Mouse (Mus musculus) liver, adult 2 months (tissue): Measurements from ENCODE around the gene Dcst1. TPM values are rescaled to one million over a fixed set of nuclear protein-coding genes. Genes with fewer than 3 reads are reported as not detected.

Experiments
- DNase-seq: peaks from one replicate; pipeline ENCODE4 v3.0.0-alpha.2; 2011; ENCODE audit warnings: low read depth, low spot score; ENCODE audit errors: extremely low read depth
- H3K27ac ChIP-seq: fragments of 200-500 bp; replicated peaks from 2 replicates; pipeline ENCODE4 v1.5.1; 2012; ENCODE audit warnings: low read depth, mild to moderate bottlenecking, control low read depth, inconsistent platforms, low read length; ENCODE audit not compliant: insufficient read depth
- H3K27me3 ChIP-seq: fragments of 200-500 bp; 2 replicates; pipeline ENCODE4 v1.6.1; 2012; ENCODE audit warnings: mild to moderate bottlenecking, moderate library complexity, low read length, inconsistent platforms; ENCODE audit not compliant: control insufficient read depth, insufficient read depth
- H3K36me3 ChIP-seq: fragments of 200-500 bp; 2 replicates; pipeline ENCODE4 v1.6.1; 2012; ENCODE audit warnings: low read length, inconsistent platforms; ENCODE audit not compliant: control insufficient read depth, insufficient read depth
- H3K4me1 ChIP-seq: fragments of 200-500 bp; 2 replicates; pipeline ENCODE4 v1.6.1; 2011; ENCODE audit warnings: low read length; ENCODE audit not compliant: control insufficient read depth, insufficient read depth
- H3K4me3 ChIP-seq: fragments of 200-500 bp; 2 replicates; pipeline ENCODE4 v1.5.1; 2011; ENCODE audit warnings: low read depth, mild to moderate bottlenecking, control low read depth, low read length, moderate library complexity; ENCODE audit not compliant: insufficient read depth
- H3K79me2 ChIP-seq: fragments of 200-500 bp; 2 replicates; pipeline ENCODE4 v1.6.1; 2012; ENCODE audit warnings: inconsistent platforms, mild to moderate bottlenecking, low read length, moderate library complexity; ENCODE audit not compliant: control insufficient read depth, insufficient read depth
- H3K9ac ChIP-seq: fragments of 200-500 bp; 2 replicates; pipeline ENCODE4 v1.6.1; 2012; ENCODE audit warnings: low read depth, mild to moderate bottlenecking, control low read depth, inconsistent platforms, low read length
- CTCF ChIP-seq: fragments of 200-500 bp; IDR thresholded peaks from 2 replicates; pipeline ENCODE4 v1.5.1; 2011; ENCODE audit warnings: low read depth, low read length, control low read depth
- POLR2A ChIP-seq: fragments of 200-500 bp; IDR thresholded peaks from 2 replicates; pipeline ENCODE4 v1.6.1; 2011; ENCODE audit warnings: low read length, control low read depth; ENCODE audit not compliant: insufficient read depth; ENCODE audit errors: extremely low read depth
- WGBS: fragments of 180-500 bp; shearing (Covaris S2); methylation state at CpG from one replicate; pipeline ENCODE4 v1.1.7; 2018; 5-methylcytosine and 5-hydroxymethylcytosine counted together
- polyA plus RNA-seq: library from polyadenylated mRNA; depleted of rRNA; stranded (reverse); fragments of >200 nt; gene quantifications from 2 replicates; pipeline ENCODE4 v1.2.3, GENCODE M21; 2012
- total RNA-seq: library from RNA; depleted of rRNA; stranded (reverse); fragments of >200 nt; gene quantifications from 2 replicates; pipeline ENCODE4 v1.2.3, GENCODE M21; 2014

Gene Dcst1
- total and polyA plus RNA-seq, 2 experiments, result 0.04 TPM; not detected in 1

GRCm38 (mm10) chr3:89354816-89355511 is 10.1 kb downstream of the Dcst1 start:
- H3K9ac ChIP-seq, result no peak overlapping the region
- DNase-seq, result peak; percentile 48
- H3K27ac ChIP-seq, result no peak overlapping the region
- H3K27me3 ChIP-seq, result no peaks in the 10 kb centered on the region
- peak; percentile 83 for TF ChIP-seq CTCF
- no peak for TF ChIP-seq POLR2A
- no peak overlapping the region for H3K4me3 ChIP-seq
- no peaks in the 10 kb centered on the region; the same call in 1 of the 2 replicates for H3K4me1 ChIP-seq
- 16% methylated on average over 5 of the region's 5 CpGs for WGBS
- no peaks in the 10 kb centered on the region for H3K36me3 ChIP-seq
- H3K79me2 ChIP-seq, result no peaks in the 10 kb centered on the region

DNA sequence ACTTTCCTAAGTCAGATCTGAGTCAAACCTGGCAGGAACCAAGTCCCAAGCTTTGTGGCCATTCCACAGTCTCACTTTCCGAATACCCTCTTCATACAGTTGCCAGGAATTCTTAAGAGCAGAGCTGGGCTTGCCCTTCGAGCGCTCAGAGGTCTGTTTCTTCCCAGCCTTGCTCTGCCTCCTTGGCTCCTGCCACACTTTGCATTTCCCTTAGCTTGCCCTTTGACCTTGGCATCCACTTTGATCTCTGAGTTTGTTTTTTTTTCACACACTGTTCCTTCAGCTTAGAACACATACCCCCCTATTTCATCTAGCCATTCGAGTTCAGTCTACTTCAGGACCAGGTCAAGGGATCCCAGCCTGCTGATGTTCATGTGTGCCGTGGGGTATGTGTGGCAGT is 13.8 kb downstream of the Dcst1 start:
- no peak overlapping the region for H3K9ac ChIP-seq
- no peaks in the 10 kb centered on the region for H3K79me2 ChIP-seq
- no peak for TF ChIP-seq CTCF
- TF ChIP-seq POLR2A, result no peak
- no peaks in the 10 kb centered on the region for H3K36me3 ChIP-seq
- no peak overlapping the region for H3K4me3 ChIP-seq
- 83% methylated on average over 5 of the region's 5 CpGs for WGBS
- no peak for DNase-seq
- no peaks in the 10 kb centered on the region; the same call in 1 of the 2 replicates for H3K4me1 ChIP-seq
- H3K27ac ChIP-seq, result no peak overlapping the region
- 0 out of 2 replicates have a peak, but pooled peaks cover 5% of the 10 kb centered on the region for H3K27me3 ChIP-seq

DNA sequence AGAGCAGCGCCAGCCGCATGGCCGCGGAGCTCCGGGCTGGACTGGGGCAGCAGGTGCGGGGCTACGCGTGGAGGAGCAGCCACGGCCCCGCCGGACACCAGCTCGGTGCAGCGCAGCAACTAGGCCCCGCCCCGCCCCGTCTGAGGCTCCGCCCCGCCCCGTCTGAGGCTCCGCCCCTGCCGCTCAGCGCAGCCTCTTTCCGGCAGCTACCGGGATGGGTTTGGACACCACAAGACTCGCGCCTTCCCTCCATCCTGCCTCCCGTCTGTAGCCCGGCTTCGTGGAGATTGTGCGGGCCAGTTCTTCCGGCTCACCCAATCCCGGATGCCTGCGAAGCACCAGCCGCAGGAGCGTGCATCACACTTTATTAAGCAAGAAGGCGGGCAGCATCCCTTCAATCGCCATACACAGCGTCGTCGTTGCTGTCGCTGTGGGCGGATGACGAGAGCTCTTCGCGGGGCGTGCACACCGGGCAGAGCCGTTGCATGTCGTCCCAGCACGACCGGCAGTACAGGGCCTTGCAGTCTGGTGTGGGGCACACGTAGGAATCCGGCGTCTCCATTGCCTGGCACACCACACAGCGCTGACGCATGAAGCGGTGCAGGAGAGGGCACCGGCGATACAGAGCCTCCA is 15.1 kb downstream of the Dcst1 start, which contains the start of gene Adam15:
Gene Adam15, minus strand, starts transcription at position 128 of the 633 bp plus-strand sequence.
- DNase-seq, result peak; percentile 22
- no peak within 1 kb of the TSS for H3K27ac ChIP-seq
- H3K9ac ChIP-seq, result peak within 1 kb of the TSS; percentile 62
- no peaks in the 10 kb centered on the region for H3K79me2 ChIP-seq
- H3K4me3 ChIP-seq, result peak within 1 kb of the TSS; percentile 66
- H3K36me3 ChIP-seq, result no peaks in the 10 kb centered on the region
- TF ChIP-seq CTCF (no peak), POLR2A (no peak)
- 3% methylated on average over 58 of the region's 59 CpGs for WGBS
- 0 out of 2 replicates have a peak, but pooled peaks cover 5% of the 10 kb centered on the region for H3K27me3 ChIP-seq
- H3K4me1 ChIP-seq, result no peaks in the 10 kb centered on the region

DNA sequence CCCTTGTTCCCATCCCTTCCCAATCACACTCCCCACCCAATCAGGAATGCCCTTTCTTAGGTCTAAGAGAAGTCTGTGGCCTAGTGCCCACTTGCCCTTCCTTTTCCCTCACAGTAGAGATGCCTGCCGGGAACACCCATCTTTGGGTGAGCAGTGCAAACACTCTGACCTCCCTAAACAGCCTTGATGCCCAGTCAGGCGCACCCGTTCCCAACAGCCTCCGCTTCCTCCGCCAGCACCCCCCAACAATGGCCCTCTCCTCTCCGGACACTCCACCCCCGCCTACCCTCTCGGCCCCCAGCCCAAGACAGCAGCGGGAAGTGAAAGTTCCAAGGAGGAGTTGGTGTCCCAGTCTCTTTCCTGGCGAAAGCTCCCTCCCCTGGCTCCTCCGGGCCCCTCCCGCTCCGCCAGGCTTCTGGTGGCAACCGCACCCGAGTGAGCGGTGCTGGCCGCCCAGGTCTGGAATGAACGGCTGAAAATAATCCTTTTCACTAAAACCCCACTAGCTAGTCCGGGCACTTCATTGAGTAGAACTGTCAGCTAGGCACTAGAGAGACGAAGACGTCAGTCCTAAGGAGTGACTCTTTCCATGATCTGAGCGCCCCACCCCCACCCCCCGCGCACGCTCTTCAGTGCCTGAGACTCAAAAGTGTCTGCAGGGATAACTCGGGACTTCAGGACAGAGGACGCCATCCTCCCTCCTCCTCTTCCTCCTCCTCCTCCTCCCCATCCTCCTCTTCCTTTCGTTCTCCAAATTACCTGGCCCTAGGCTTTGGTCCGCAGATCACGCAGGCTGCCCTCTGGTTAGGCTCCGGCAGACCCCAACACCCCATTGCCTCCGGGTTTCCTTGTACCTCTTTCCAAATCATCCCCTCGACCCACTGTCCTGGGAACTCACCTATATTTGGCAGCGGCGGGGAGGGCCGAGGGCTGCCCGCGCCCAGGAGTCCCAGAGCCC is 15.9 kb downstream of the Dcst1 start:
- no peaks in the 10 kb centered on the region for H3K79me2 ChIP-seq
- no peak overlapping the region for H3K27ac ChIP-seq
- 0 out of 2 replicates have a peak, but pooled peaks cover 5% of the 10 kb centered on the region for H3K27me3 ChIP-seq
- no peak for DNase-seq
- H3K4me1 ChIP-seq, result no peaks in the 10 kb centered on the region
- H3K4me3 ChIP-seq, result peak overlapping the region; percentile 66
- TF ChIP-seq POLR2A (no peak), CTCF (no peak)
- no peaks in the 10 kb centered on the region for H3K36me3 ChIP-seq
- WGBS, result 9% methylated on average over 38 of the region's 38 CpGs
- H3K9ac ChIP-seq, result peak overlapping the region; percentile 62

- Histone ChIP-seq H3K27ac (no peak overlapping the region), H3K4me3 (no peak overlapping the region)
Measured at GRCm38 (mm10) chr3:89347916-89348315, 17.1 kb downstream of the Dcst1 start.

More at GRCm38 (mm10) chr3:89347916-89348315, 17.1 kb downstream of the Dcst1 start:
- 0 out of 2 replicates have a peak, but pooled peaks cover 5% of the 10 kb centered on the region for H3K27me3 ChIP-seq
- H3K36me3 ChIP-seq, result no peaks in the 10 kb centered on the region
- no peak overlapping the region for H3K9ac ChIP-seq
- H3K79me2 ChIP-seq, result no peaks in the 10 kb centered on the region
- 59% methylated on average over 1 of the region's 1 CpGs for WGBS
- no peak for TF ChIP-seq POLR2A
- no peak for TF ChIP-seq CTCF
- no peak for DNase-seq
- H3K4me1 ChIP-seq, result no peaks in the 10 kb centered on the region
